Mouse (Mus musculus) liver, embryonic 13.5 days (tissue): Measurements from ENCODE around the gene Ap2b1. TPM values are rescaled to one million over a fixed set of nuclear protein-coding genes. Genes with fewer than 3 reads are reported as not detected.

Experiments used
- ATAC-seq: fragments of 200-750 bp; cut with Nextera tagmentation; 2 replicates; pipeline ENCODE4 v1.8.0; 2017; ENCODE audit warnings: low read depth, mild to moderate bottlenecking, moderate number of reproducible peaks, moderate library complexity
- DNase-seq: peaks from one replicate; pipeline ENCODE4 v3.0.0; 2022
- H3K27ac ChIP-seq: fragments of 300-500 bp; sonication (generic); 2 replicates; pipeline ENCODE4 v1.5.1; 2015; ENCODE audit warnings: moderate library complexity, mild to moderate bottlenecking, inconsistent platforms
- H3K27me3 ChIP-seq: fragments of 300-500 bp; sonication (generic); 2 replicates; pipeline ENCODE4 v1.6.1; 2015; ENCODE audit warnings: mild to moderate bottlenecking, inconsistent platforms
- H3K36me3 ChIP-seq: fragments of 300-500 bp; sonication (generic); 2 replicates; pipeline ENCODE4 v1.6.1; 2015; ENCODE audit warnings: mild to moderate bottlenecking, inconsistent platforms
- H3K4me1 ChIP-seq: fragments of 300-500 bp; sonication (generic); replicated peaks from 2 replicates; pipeline ENCODE4 v1.6.1; 2015; ENCODE audit warnings: inconsistent platforms
- H3K4me2 ChIP-seq: fragments of 300-500 bp; sonication (generic); 2 replicates; pipeline ENCODE4 v1.6.1; 2015; ENCODE audit warnings: inconsistent platforms, mild to moderate bottlenecking, moderate library complexity
- H3K4me3 ChIP-seq: fragments of 300-500 bp; sonication (generic); replicated peaks from 2 replicates; pipeline ENCODE4 v1.5.1; 2015; ENCODE audit warnings: mild to moderate bottlenecking, inconsistent platforms
- H3K9ac ChIP-seq: fragments of 300-500 bp; sonication (generic); 2 replicates; pipeline ENCODE4 v1.6.1; 2015; ENCODE audit warnings: mild to moderate bottlenecking, inconsistent platforms
- H3K9me3 ChIP-seq: fragments of 300-500 bp; sonication (generic); replicated peaks from 2 replicates; pipeline ENCODE4 v1.6.1; 2016; ENCODE audit warnings: inconsistent platforms
- WGBS: fragments of 180-500 bp; shearing (Covaris S2); methylation state at CpG from one replicate; pipeline ENCODE4 v1.1.7; 2015; ENCODE audit not compliant: insufficient replicate concordance; 5-methylcytosine and 5-hydroxymethylcytosine counted together
- polyA plus RNA-seq: library from polyadenylated mRNA; unstranded; fragments of >200 nt; fragmentation: Nextera tagmentation; extraction: Ambion mirVana; gene quantifications from 2 replicates; pipeline ENCODE4 v1.2.1, GENCODE M21; 2015

Gene Ap2b1
- polyA plus RNA-seq, 1 experiment from 2014 or later: 19.3 TPM

GRCm38 (mm10) chr11:83282084-83282483 is 16.7 kb upstream of the Ap2b1 start:
- Histone ChIP-seq H3K4me1 (peaks cover 51% of the 10 kb centered on the region), H3K27ac (no peak overlapping the region), H3K4me2 (peak overlapping the region; percentile 64), H3K9me3 (no peaks in the 10 kb centered on the region), H3K36me3 (peaks cover 60% of the 10 kb centered on the region), H3K9ac (0 out of 2 replicates have a peak overlapping the region, but pooled peaks have one; percentile 24), H3K4me3 (peak overlapping the region; percentile 41), H3K27me3 (peaks cover 47% of the 10 kb centered on the region)
- ATAC-seq (no peak), DNase-seq (no peak)
- WGBS: 38% methylated on average over 2 of the region's 2 CpGs

- peaks cover 21% of the 10 kb centered on the region for H3K27me3 ChIP-seq
- DNase-seq (no peak), ATAC-seq (no peak)
- peaks cover 31% of the 10 kb centered on the region for H3K36me3 ChIP-seq
- H3K9me3 ChIP-seq: no peaks in the 10 kb centered on the region
- H3K4me1 ChIP-seq: peaks cover 79% of the 10 kb centered on the region
- H3K9ac ChIP-seq: peak overlapping the region; percentile 81
- 61% methylated on average over 4 of the region's 4 CpGs for WGBS
- peak overlapping the region; percentile 97 for H3K27ac ChIP-seq
- peak overlapping the region; percentile 67 for H3K4me3 ChIP-seq
- peak overlapping the region; percentile 64 for H3K4me2 ChIP-seq
These were observed 13.2 kb upstream of the Ap2b1 start for GRCm38 (mm10) chr11:83285627-83286026.

- Histone ChIP-seq H3K9me3 (no peaks in the 10 kb centered on the region), H3K4me2 (peak within 1 kb of the TSS; percentile 64), H3K9ac (peak within 1 kb of the TSS; percentile 81), H3K36me3 (peaks cover 27% of the 10 kb centered on the region), H3K4me1 (peaks cover 84% of the 10 kb centered on the region), H3K27me3 (peaks cover 17% of the 10 kb centered on the region), H3K27ac (peak within 1 kb of the TSS; percentile 97), H3K4me3 (peak within 1 kb of the TSS; percentile 67)
- DNase-seq (peak; percentile 80), ATAC-seq (peak; percentile 92)
- WGBS: 11% methylated on average over 1 of the region's 1 CpGs
These were observed 12.3 kb upstream of the Ap2b1 start, which contains the start of gene Slfn14 for GRCm38 (mm10) chr11:83286566-83286965. Gene Slfn14 (minus strand): TSS chr11:83286726.

GRCm38 (mm10) chr11:83289036-83289435 is 9.8 kb upstream of the Ap2b1 start:
- Histone ChIP-seq H3K27me3 (no peaks in the 10 kb centered on the region; the same call in 1 of the 2 replicates), H3K36me3 (peaks cover 8% of the 10 kb centered on the region), H3K4me1 (peaks cover 77% of the 10 kb centered on the region), H3K9ac (no peak overlapping the region), H3K4me3 (no peak overlapping the region), H3K9me3 (no peaks in the 10 kb centered on the region), H3K27ac (0 out of 2 replicates have a peak overlapping the region, but pooled peaks have one; percentile 84), H3K4me2 (no peak overlapping the region)
- ATAC-seq (no peak), DNase-seq (no peak)
- WGBS: 85% methylated on average over 5 of the region's 5 CpGs

GRCm38 (mm10) chr11:83289633-83290032 is 9.2 kb upstream of the Ap2b1 start:
- WGBS: 82% methylated on average over 2 of the region's 2 CpGs
- peaks cover 9% of the 10 kb centered on the region for H3K36me3 ChIP-seq
- 0 out of 2 replicates have a peak overlapping the region, but pooled peaks have one; percentile 31 for H3K9ac ChIP-seq
- ATAC-seq (no peak), DNase-seq (no peak)
- H3K4me1 ChIP-seq: peaks cover 74% of the 10 kb centered on the region
- no peak overlapping the region for H3K4me2 ChIP-seq
- no peaks in the 10 kb centered on the region for H3K27me3 ChIP-seq
- H3K27ac ChIP-seq: peak overlapping the region; percentile 84
- no peak overlapping the region for H3K4me3 ChIP-seq
- no peaks in the 10 kb centered on the region for H3K9me3 ChIP-seq

GRCm38 (mm10) chr11:83291375-83292250 is 7.2 kb upstream of the Ap2b1 start:
- peaks cover 72% of the 10 kb centered on the region for H3K4me1 ChIP-seq
- ATAC-seq (peak; percentile 93), DNase-seq (peak; percentile 93)
- peak overlapping the region; percentile 86 for H3K9ac ChIP-seq
- H3K9me3 ChIP-seq: no peaks in the 10 kb centered on the region
- peak overlapping the region; percentile 89 for H3K4me2 ChIP-seq
- WGBS: under 1% methylated on average over 38 of the region's 38 CpGs
- H3K4me3 ChIP-seq: peak overlapping the region; percentile 79
- peak overlapping the region; percentile 84 for H3K27ac ChIP-seq
- H3K36me3 ChIP-seq: peaks cover 28% of the 10 kb centered on the region
- no peaks in the 10 kb centered on the region for H3K27me3 ChIP-seq

GRCm38 (mm10) chr11:83292251-83292587 is 6.6 kb upstream of the Ap2b1 start:
- ATAC-seq: no peak
- H3K27me3 ChIP-seq: no peaks in the 10 kb centered on the region
- DNase-seq: no peak
- peaks cover 73% of the 10 kb centered on the region for H3K4me1 ChIP-seq
- H3K36me3 ChIP-seq: peaks cover 34% of the 10 kb centered on the region
- peak overlapping the region; percentile 86 for H3K9ac ChIP-seq
- H3K4me3 ChIP-seq: peak overlapping the region; percentile 79
- 0% methylated on average over 5 of the region's 5 CpGs for WGBS
- H3K4me2 ChIP-seq: peak overlapping the region; percentile 89
- H3K9me3 ChIP-seq: no peaks in the 10 kb centered on the region
- H3K27ac ChIP-seq: peak overlapping the region; percentile 79

- H3K4me1 ChIP-seq: peaks cover 77% of the 10 kb centered on the region
- 93% methylated on average over 1 of the region's 1 CpGs for WGBS
- H3K27ac ChIP-seq: peak overlapping the region; percentile 79
- peaks cover 38% of the 10 kb centered on the region for H3K36me3 ChIP-seq
- peak overlapping the region; percentile 86 for H3K9ac ChIP-seq
- peak overlapping the region; percentile 79 for H3K4me3 ChIP-seq
- no peak for ATAC-seq
- H3K9me3 ChIP-seq: no peaks in the 10 kb centered on the region
- no peak for DNase-seq
- H3K27me3 ChIP-seq: no peaks in the 10 kb centered on the region
- H3K4me2 ChIP-seq: peak overlapping the region; percentile 89
These were observed 5.6 kb upstream of the Ap2b1 start for GRCm38 (mm10) chr11:83293182-83293581.

- Histone ChIP-seq H3K9me3 (no peaks in the 10 kb centered on the region), H3K27me3 (no peaks in the 10 kb centered on the region), H3K4me1 (peaks cover 72% of the 10 kb centered on the region), H3K36me3 (peaks cover 38% of the 10 kb centered on the region), H3K27ac (peak overlapping the region; percentile 63), H3K9ac (no peak overlapping the region; the same call in 1 of the 2 replicates), H3K4me3 (peak overlapping the region; percentile 79), H3K4me2 (peak overlapping the region; percentile 89)
- no peak for ATAC-seq
- 94% methylated on average over 2 of the region's 2 CpGs for WGBS
- DNase-seq: no peak
These were observed 4.7 kb upstream of the Ap2b1 start for GRCm38 (mm10) chr11:83294133-83294532.

GRCm38 (mm10) chr11:83297816-83298215 is 1.0 kb upstream of the Ap2b1 start:
- H3K9me3 ChIP-seq: no peaks in the 10 kb centered on the region
- 41% methylated on average over 6 of the region's 6 CpGs for WGBS
- H3K4me2 ChIP-seq: peak overlapping the region; percentile 92
- peak overlapping the region; percentile 77 for H3K4me3 ChIP-seq
- no peak for ATAC-seq
- H3K27me3 ChIP-seq: no peaks in the 10 kb centered on the region
- peak overlapping the region; percentile 90 for H3K9ac ChIP-seq
- peaks cover 41% of the 10 kb centered on the region for H3K36me3 ChIP-seq
- H3K27ac ChIP-seq: peak overlapping the region; percentile 93
- no peak for DNase-seq
- H3K4me1 ChIP-seq: peaks cover 64% of the 10 kb centered on the region

- H3K4me1 ChIP-seq: peaks cover 66% of the 10 kb centered on the region
These were observed 900 bp downstream of the Ap2b1 start for GRCm38 (mm10) chr11:83299724-83300123.

More at GRCm38 (mm10) chr11:83299724-83300123, 900 bp downstream of the Ap2b1 start:
- ATAC-seq: no peak
- Histone ChIP-seq H3K27ac (no peak overlapping the region), H3K4me3 (peak overlapping the region; percentile 77), H3K9ac (peak overlapping the region; percentile 1; the same call in 1 of the 2 replicates), H3K36me3 (peaks cover 31% of the 10 kb centered on the region), H3K27me3 (no peaks in the 10 kb centered on the region), H3K9me3 (no peaks in the 10 kb centered on the region), H3K4me2 (peak overlapping the region; percentile 92)
- WGBS: 90% methylated on average over 9 of the region's 9 CpGs
- no peak for DNase-seq
